Mouse (Mus musculus): ENCODE data around the gene Add2. TPM values are rescaled to one million over a fixed set of nuclear protein-coding genes. Genes with fewer than 3 reads are reported as not detected.

The Add2 gene
- polyA plus RNA-seq, 1 experiment = 6.7 TPM

- Histone ChIP-seq H3K36me3 (ENCODE audit: control insufficient read depth, insufficient read depth) (no peaks in the 10 kb centered on the region), H3K79me3 (ENCODE audit: low read depth) (no peaks in the 10 kb centered on the region), H3ac (ENCODE audit: control insufficient read depth, insufficient read length, low read depth) (no peak overlapping the region), H3K4me3 (ENCODE audit: insufficient read depth, poor library complexity, severe bottlenecking) (no peak overlapping the region), H3K27me3 (ENCODE audit: control insufficient read depth, insufficient read depth, insufficient read length) (peaks cover 8% of the 10 kb centered on the region), H3K79me2 (ENCODE audit: control insufficient read depth, insufficient read depth) (no peaks in the 10 kb centered on the region)
- TF ChIP-seq CEBPB (IDR thresholded peaks at IDR 0.05; ENCODE audit: low read depth) = no peak
- TF ChIP-seq MYOD1 (IDR thresholded peaks at IDR 0.05; ENCODE audit: control insufficient read depth, insufficient read length, low read depth) = no peak
- no peak for TF ChIP-seq USF1 (IDR thresholded peaks at IDR 0.05; ENCODE audit: low read depth)
- no peak for TF ChIP-seq MAX (IDR thresholded peaks at IDR 0.05)
- TF ChIP-seq CTCF (IDR thresholded peaks at IDR 0.05; ENCODE audit: control insufficient read depth, insufficient read depth, insufficient read length) = no peak
- no peak for TF ChIP-seq FOSL1 (IDR thresholded peaks at IDR 0.05; ENCODE audit: insufficient read depth, low read length, poor library complexity, severe bottlenecking)
- TF ChIP-seq MYOG (IDR thresholded peaks at IDR 0.05; ENCODE audit: control insufficient read depth, extremely low read depth, insufficient read length) = no peak
These were observed 124.2 kb downstream of the Add2 start for GRCm38 (mm10) chr6:86152676-86153075.

GRCm38 (mm10) chr6:86153436-86153990 lies 125.0 kb downstream of the Add2 start:
- TF ChIP-seq MYOG (IDR thresholded peaks at IDR 0.05; ENCODE audit: control insufficient read depth, extremely low read depth, insufficient read length) (no peak), MAX (IDR thresholded peaks at IDR 0.05) (no peak), FOSL1 (IDR thresholded peaks at IDR 0.05; ENCODE audit: insufficient read depth, low read length, poor library complexity, severe bottlenecking) (no peak), USF1 (IDR thresholded peaks at IDR 0.05; ENCODE audit: low read depth) (no peak), CEBPB (IDR thresholded peaks at IDR 0.05; ENCODE audit: low read depth) (no peak)
- no peak overlapping the region for H3ac ChIP-seq (ENCODE audit: control insufficient read depth, insufficient read length, low read depth)
- no peaks in the 10 kb centered on the region for H3K79me2 ChIP-seq (ENCODE audit: control insufficient read depth, insufficient read depth)

GRCm38 (mm10) chr6:86154006-86154405 lies 125.5 kb downstream of the Add2 start:
- Histone ChIP-seq H3K79me3 (ENCODE audit: low read depth) (no peaks in the 10 kb centered on the region), H3K79me2 (ENCODE audit: control insufficient read depth, insufficient read depth) (no peaks in the 10 kb centered on the region), H3K4me3 (ENCODE audit: insufficient read depth, poor library complexity, severe bottlenecking) (no peak overlapping the region), H3ac (ENCODE audit: control insufficient read depth, insufficient read length, low read depth) (no peak overlapping the region), H3K27me3 (ENCODE audit: control insufficient read depth, insufficient read depth, insufficient read length) (peaks cover 8% of the 10 kb centered on the region), H3K36me3 (ENCODE audit: control insufficient read depth, insufficient read depth) (no peaks in the 10 kb centered on the region)
- TF ChIP-seq CTCF (IDR thresholded peaks at IDR 0.05; ENCODE audit: control insufficient read depth, insufficient read depth, insufficient read length) (no peak), USF1 (IDR thresholded peaks at IDR 0.05; ENCODE audit: low read depth) (no peak), CEBPB (IDR thresholded peaks at IDR 0.05; ENCODE audit: low read depth) (no peak), MAX (IDR thresholded peaks at IDR 0.05) (no peak), MYOD1 (IDR thresholded peaks at IDR 0.05; ENCODE audit: control insufficient read depth, insufficient read length, low read depth) (no peak), MYOG (IDR thresholded peaks at IDR 0.05; ENCODE audit: control insufficient read depth, extremely low read depth, insufficient read length) (no peak), FOSL1 (IDR thresholded peaks at IDR 0.05; ENCODE audit: insufficient read depth, low read length, poor library complexity, severe bottlenecking) (no peak)

More at GRCm38 (mm10) chr6:86153436-86153990, 125.0 kb downstream of the Add2 start:
- no peaks in the 10 kb centered on the region for H3K36me3 ChIP-seq (ENCODE audit: control insufficient read depth, insufficient read depth)
- no peak overlapping the region for H3K4me3 ChIP-seq (ENCODE audit: insufficient read depth, poor library complexity, severe bottlenecking)
- no peaks in the 10 kb centered on the region for H3K79me3 ChIP-seq (ENCODE audit: low read depth)
- peaks cover 8% of the 10 kb centered on the region for H3K27me3 ChIP-seq (ENCODE audit: control insufficient read depth, insufficient read depth, insufficient read length)

GRCm38 (mm10) chr6:86154481-86154880 lies 126.0 kb downstream of the Add2 start:
- peaks cover 8% of the 10 kb centered on the region for H3K27me3 ChIP-seq (ENCODE audit: control insufficient read depth, insufficient read depth, insufficient read length)
- no peak overlapping the region for H3ac ChIP-seq (ENCODE audit: control insufficient read depth, insufficient read length, low read depth)
- H3K4me3 ChIP-seq (ENCODE audit: insufficient read depth, poor library complexity, severe bottlenecking) = no peak overlapping the region
- no peak for TF ChIP-seq FOSL1 (IDR thresholded peaks at IDR 0.05; ENCODE audit: insufficient read depth, low read length, poor library complexity, severe bottlenecking)
- no peak for TF ChIP-seq USF1 (IDR thresholded peaks at IDR 0.05; ENCODE audit: low read depth)
- no peak for TF ChIP-seq MYOG (IDR thresholded peaks at IDR 0.05; ENCODE audit: control insufficient read depth, extremely low read depth, insufficient read length)
- no peak for TF ChIP-seq CTCF (IDR thresholded peaks at IDR 0.05; ENCODE audit: control insufficient read depth, insufficient read depth, insufficient read length)
- TF ChIP-seq MYOD1 (IDR thresholded peaks at IDR 0.05; ENCODE audit: control insufficient read depth, insufficient read length, low read depth) = no peak
- no peak for TF ChIP-seq CEBPB (IDR thresholded peaks at IDR 0.05; ENCODE audit: low read depth)
- no peak for TF ChIP-seq MAX (IDR thresholded peaks at IDR 0.05)
- H3K79me2 ChIP-seq (ENCODE audit: control insufficient read depth, insufficient read depth) = no peaks in the 10 kb centered on the region
- H3K79me3 ChIP-seq (ENCODE audit: low read depth) = no peaks in the 10 kb centered on the region
- H3K36me3 ChIP-seq (ENCODE audit: control insufficient read depth, insufficient read depth) = no peaks in the 10 kb centered on the region

GRCm38 (mm10) chr6:86157253-86158234 lies 129.1 kb downstream of the Add2 start:
- Histone ChIP-seq H3K27me3 (ENCODE audit: control insufficient read depth, insufficient read depth, insufficient read length) (peaks cover 8% of the 10 kb centered on the region), H3K79me2 (ENCODE audit: control insufficient read depth, insufficient read depth) (no peaks in the 10 kb centered on the region), H3K36me3 (ENCODE audit: control insufficient read depth, insufficient read depth) (no peaks in the 10 kb centered on the region), H3K79me3 (ENCODE audit: low read depth) (no peaks in the 10 kb centered on the region), H3ac (ENCODE audit: control insufficient read depth, insufficient read length, low read depth) (no peak overlapping the region), H3K4me3 (ENCODE audit: insufficient read depth, poor library complexity, severe bottlenecking) (no peak overlapping the region)
- TF ChIP-seq CEBPB (IDR thresholded peaks at IDR 0.05; ENCODE audit: low read depth) (no peak), MYOD1 (IDR thresholded peaks at IDR 0.05; ENCODE audit: control insufficient read depth, insufficient read length, low read depth) (peak; percentile 40), MYOG (IDR thresholded peaks at IDR 0.05; ENCODE audit: control insufficient read depth, extremely low read depth, insufficient read length) (no peak), MAX (IDR thresholded peaks at IDR 0.05) (peak; percentile 91), FOSL1 (IDR thresholded peaks at IDR 0.05; ENCODE audit: insufficient read depth, low read length, poor library complexity, severe bottlenecking) (no peak), USF1 (IDR thresholded peaks at IDR 0.05; ENCODE audit: low read depth) (no peak), CTCF (IDR thresholded peaks at IDR 0.05; ENCODE audit: control insufficient read depth, insufficient read depth, insufficient read length) (no peak)
